Mouse (Mus musculus): Measurements from ENCODE around the gene H13.

DNA sequence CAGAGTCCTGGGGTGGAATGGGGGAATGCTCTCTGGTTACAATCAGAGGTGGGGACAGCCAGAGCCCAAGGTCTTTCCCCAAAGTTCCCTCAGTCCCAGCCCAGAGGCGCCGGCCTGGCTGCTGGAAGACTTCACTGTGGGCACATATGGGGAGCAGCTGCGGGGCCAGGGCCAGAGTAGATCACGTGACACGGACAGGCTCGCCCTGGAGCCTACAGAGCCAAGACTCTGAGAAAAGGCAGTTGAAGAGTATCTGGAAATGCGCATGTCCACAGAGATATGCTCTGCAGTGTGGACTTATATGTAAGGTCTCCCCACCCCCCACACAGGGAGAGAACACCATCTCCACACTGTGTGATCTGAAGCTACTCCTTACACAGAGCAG lies 60.4 kb downstream of the H13 start:
- TF ChIP-seq CTCF (IDR thresholded peaks at IDR 0.05; ENCODE audit: borderline replicate concordance, insufficient read depth, low read depth, low read length) (no peak), POLR2A (IDR thresholded peaks at IDR 0.05; ENCODE audit: borderline replicate concordance, insufficient read depth, low read length) (no peak)

All from cerebellum, adult 2 months (tissue).